Mouse (Mus musculus) cerebellum, adult 2 months (tissue): ENCODE data around the gene Cdkn2c. TPM values are rescaled to one million over a fixed set of nuclear protein-coding genes. Genes with fewer than 3 reads are reported as not detected.

ENCODE experiments used
- DNase-seq, 2 experiments: peaks; one replicate each; pipeline ENCODE4 v3.0.0; 2021
- H3K27ac ChIP-seq: fragments of 200-500 bp; 2 replicates; pipeline ENCODE4 v1.5.1; 2012; ENCODE audit warnings: low read length, control low read depth, inconsistent platforms; ENCODE audit not compliant: insufficient read depth
- H3K27me3 ChIP-seq: fragments of 200-500 bp; 2 replicates; pipeline ENCODE4 v1.6.1; 2012; ENCODE audit warnings: inconsistent platforms, mild to moderate bottlenecking, low read length, moderate library complexity; ENCODE audit not compliant: control insufficient read depth, insufficient read depth
- H3K4me1 ChIP-seq: fragments of 200-500 bp; 2 replicates; pipeline ENCODE4 v1.6.1; 2011; ENCODE audit warnings: low read length; ENCODE audit not compliant: control insufficient read depth, insufficient read depth
- H3K4me3 ChIP-seq: fragments of 200-500 bp; replicated peaks from 2 replicates; pipeline ENCODE3; 2011; ENCODE audit warnings: mild to moderate bottlenecking, low read depth, low read length, control low read depth; ENCODE audit not compliant: insufficient read depth
- CTCF ChIP-seq: fragments of 200-500 bp; IDR thresholded peaks from 2 replicates; pipeline ENCODE4 v1.5.1; 2011; ENCODE audit warnings: low read depth, mild to moderate bottlenecking, control low read depth, low read length, moderate library complexity, borderline replicate concordance; ENCODE audit not compliant: insufficient read depth
- POLR2A ChIP-seq: fragments of 200-500 bp; IDR thresholded peaks from 2 replicates; pipeline ENCODE4 v1.6.1; 2011; ENCODE audit warnings: low read length, control low read depth, borderline replicate concordance; ENCODE audit not compliant: insufficient read depth
- WGBS: fragments of 180-500 bp; shearing (Covaris S2); methylation state at CpG from one replicate; pipeline ENCODE4 v1.1.7; 2018; 5-methylcytosine and 5-hydroxymethylcytosine counted together
- polyA plus RNA-seq: library from polyadenylated mRNA; depleted of rRNA; stranded (reverse); fragments of >200 nt; gene quantifications from 2 replicates; pipeline ENCODE4 v1.2.3, GENCODE M21; 2012

Gene Cdkn2c
- polyA plus RNA-seq, 1 experiment = 2.9 TPM

DNA sequence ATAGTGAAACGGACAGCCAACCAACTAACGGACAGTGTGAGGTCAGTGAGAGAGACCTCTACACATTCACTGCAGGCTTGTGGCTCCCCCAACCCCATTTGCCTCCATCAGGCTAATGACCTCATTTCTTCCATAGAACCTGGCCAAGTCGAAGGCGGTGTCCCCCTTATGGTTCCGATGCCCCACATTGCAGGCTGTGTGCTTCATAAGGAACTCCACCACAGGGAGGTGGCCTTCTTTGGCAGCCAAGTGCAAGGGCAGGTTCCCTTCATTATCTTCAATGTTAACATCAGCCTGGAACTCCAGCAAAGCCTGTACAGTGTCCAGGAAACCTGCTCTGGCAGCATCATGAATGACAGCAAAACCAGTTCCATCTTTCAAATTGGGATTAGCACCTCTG is 5.8 kb downstream of the Cdkn2c start:
- no peaks in the 10 kb centered on the region; the same call in 1 of the 2 replicates for H3K27me3 ChIP-seq
- no peak for TF ChIP-seq POLR2A
- TF ChIP-seq CTCF = no peak
- WGBS = 67% methylated on average over 5 of the region's 5 CpGs
- no peak for DNase-seq
- no peaks in the 10 kb centered on the region for H3K4me1 ChIP-seq
- H3K4me3 ChIP-seq = no peak overlapping the region
- no peak overlapping the region for H3K27ac ChIP-seq

DNA sequence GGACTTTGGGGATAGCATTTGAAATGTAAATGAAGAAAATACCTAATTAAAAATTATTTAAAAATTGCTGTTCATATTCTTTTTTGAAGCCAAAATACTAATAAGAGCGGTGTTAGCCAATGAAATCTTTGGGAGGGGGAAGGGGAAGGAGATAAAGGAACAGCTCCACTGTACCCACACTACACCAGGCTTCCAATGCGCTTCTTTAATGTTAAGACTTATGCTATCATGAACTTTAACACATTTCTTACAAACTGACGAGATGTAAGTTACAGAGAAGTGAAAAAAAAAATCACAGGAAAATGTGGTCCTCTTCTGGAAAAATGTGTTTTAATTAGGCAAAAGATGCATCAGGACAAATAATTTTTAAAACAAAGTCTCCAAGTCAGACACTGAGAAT is 6.4 kb downstream of the Cdkn2c start:
- DNase-seq = no peak
- H3K4me1 ChIP-seq = no peaks in the 10 kb centered on the region
- H3K27ac ChIP-seq = no peak overlapping the region
- no peak for TF ChIP-seq CTCF
- TF ChIP-seq POLR2A = no peak
- H3K4me3 ChIP-seq = no peak overlapping the region
- WGBS = 98% methylated on average over 3 of the region's 3 CpGs
- no peaks in the 10 kb centered on the region; the same call in 1 of the 2 replicates for H3K27me3 ChIP-seq

DNA sequence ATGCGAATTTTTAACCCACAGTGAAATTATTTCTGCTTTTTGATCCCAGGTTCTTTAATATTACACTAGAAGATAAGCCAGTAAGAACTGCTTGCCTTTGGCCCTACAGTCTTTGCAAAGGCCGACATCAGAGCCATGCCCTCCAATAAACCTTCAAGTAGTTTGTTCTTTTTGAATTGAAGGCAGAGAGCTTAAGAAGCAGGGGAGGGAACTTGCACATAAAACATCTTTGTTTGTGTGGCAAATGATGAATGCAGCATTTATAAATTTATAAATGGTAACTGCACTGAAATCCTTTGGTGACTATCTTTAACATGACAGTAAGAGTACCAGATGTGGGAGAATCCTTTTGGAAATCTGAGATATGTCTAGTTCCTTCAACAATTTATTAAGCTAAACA is 7.4 kb downstream of the Cdkn2c start:
- H3K27ac ChIP-seq = no peak overlapping the region
- H3K27me3 ChIP-seq = no peaks in the 10 kb centered on the region; the same call in 1 of the 2 replicates
- TF ChIP-seq POLR2A (no peak), CTCF (no peak)
- no peak for DNase-seq
- H3K4me1 ChIP-seq = no peaks in the 10 kb centered on the region
- 94% methylated on average over 2 of the region's 2 CpGs for WGBS
- H3K4me3 ChIP-seq = no peak overlapping the region

DNA sequence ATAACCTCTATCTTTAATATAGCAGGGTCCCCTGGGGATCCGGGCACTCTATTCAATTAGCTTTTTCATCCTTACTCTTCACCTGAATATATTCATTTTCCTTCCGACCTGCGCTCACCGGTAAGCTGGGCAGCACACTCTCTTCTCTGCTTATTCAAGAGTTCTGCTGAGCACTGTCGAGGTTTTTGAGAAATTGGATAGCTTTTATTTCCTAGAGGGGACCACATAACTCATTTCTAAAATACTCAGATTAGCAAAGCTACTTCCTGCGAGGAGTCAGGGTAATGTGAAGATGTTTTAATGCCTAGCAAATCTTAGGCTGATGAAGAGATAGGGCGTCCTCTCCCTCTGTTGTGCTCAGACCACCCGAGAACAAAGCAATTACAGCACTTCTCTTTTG is 8.2 kb downstream of the Cdkn2c start:
- no peak overlapping the region for H3K27ac ChIP-seq
- WGBS = 83% methylated on average over 8 of the region's 8 CpGs
- no peak for DNase-seq
- H3K27me3 ChIP-seq = no peaks in the 10 kb centered on the region; the same call in 1 of the 2 replicates
- TF ChIP-seq CTCF (no peak), POLR2A (no peak)
- no peak overlapping the region for H3K4me3 ChIP-seq
- no peaks in the 10 kb centered on the region for H3K4me1 ChIP-seq

DNA sequence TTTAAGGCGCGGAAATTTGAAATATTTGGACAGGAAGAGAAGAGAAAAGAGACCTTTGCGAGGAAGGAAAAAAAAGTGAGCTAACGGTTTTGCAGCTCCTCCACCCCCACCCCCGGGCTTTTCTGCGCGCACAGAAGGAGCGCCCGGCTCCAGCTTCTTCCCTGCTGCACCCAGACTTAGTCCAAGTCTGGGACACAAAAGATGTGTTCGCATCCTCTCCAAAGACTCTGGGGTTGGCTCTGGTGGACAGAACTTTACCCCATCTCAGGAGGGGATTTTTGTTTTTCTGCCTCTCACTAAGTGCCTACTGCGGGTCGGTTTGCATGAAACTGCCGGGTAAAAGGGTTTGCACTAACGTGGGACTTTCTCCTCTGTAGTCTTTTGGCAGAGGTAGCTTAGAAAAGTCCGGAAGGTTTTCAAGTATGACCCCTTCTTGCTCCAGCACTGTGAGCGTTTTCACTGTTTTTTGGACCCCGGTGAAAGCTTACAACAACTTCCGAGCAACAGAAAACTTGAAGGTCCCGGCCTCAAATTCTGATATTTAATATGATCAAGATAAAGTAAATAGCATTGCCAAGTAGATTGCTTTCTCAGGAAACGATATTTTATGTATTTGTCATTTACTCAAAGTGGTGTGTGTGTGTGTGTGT is 9.0 kb downstream of the Cdkn2c start:
- Histone ChIP-seq H3K27ac (no peak overlapping the region), H3K27me3 (no peaks in the 10 kb centered on the region; the same call in 1 of the 2 replicates), H3K4me3 (peak overlapping the region; percentile 58), H3K4me1 (no peaks in the 10 kb centered on the region)
- TF ChIP-seq POLR2A (no peak), CTCF (no peak)
- 14% methylated on average over 20 of the region's 20 CpGs for WGBS
- DNase-seq = no peak

DNA sequence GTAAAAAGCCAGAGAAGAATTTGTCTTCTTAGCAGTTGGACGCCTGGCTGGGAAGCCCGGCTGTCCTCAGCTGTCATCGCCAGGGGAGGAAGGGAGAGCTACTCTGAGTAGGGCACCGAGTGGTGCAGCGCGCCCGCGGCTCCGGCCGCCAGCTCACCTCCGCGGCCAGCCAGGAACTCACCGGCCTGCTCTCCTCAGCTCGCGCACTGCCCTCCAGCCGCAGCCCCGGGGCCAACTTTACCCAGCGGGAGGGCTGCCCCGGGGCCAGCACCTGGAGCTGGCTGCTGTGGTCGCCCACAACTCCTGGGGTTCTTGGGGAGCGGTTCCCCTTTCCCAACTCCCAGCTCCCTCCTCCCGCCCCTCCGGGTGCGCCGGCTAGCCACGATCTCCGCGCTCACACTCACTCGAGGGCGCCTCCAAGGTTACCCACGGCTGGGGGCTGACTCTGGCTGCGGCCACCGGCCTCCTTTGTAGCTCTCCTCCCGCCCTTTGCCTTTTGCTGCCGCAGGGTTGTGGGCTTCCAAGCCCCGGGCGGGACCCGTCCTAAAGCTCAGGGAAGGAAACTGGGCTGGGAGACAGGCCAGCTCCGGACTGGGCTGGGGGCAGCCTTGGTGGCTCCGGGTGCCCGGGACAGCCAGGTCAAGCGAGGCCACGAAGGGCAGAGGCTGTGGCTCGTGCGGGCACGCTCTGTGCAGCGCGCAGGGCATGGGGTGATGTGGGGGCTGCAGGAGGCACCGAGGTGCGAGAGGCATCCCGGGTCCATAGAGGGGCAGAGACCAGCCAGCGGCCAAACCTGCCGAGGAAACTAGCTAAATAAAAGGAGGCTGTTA is 9.8 kb downstream of the Cdkn2c start:
- H3K4me1 ChIP-seq = no peaks in the 10 kb centered on the region
- H3K4me3 ChIP-seq = peak overlapping the region; percentile 58
- H3K27ac ChIP-seq = no peak overlapping the region
- TF ChIP-seq CTCF = no peak
- TF ChIP-seq POLR2A = no peak
- H3K27me3 ChIP-seq = no peaks in the 10 kb centered on the region; the same call in 1 of the 2 replicates
- DNase-seq = peak; percentile 50 to 61
- WGBS = under 1% methylated on average over 53 of the region's 53 CpGs

DNA sequence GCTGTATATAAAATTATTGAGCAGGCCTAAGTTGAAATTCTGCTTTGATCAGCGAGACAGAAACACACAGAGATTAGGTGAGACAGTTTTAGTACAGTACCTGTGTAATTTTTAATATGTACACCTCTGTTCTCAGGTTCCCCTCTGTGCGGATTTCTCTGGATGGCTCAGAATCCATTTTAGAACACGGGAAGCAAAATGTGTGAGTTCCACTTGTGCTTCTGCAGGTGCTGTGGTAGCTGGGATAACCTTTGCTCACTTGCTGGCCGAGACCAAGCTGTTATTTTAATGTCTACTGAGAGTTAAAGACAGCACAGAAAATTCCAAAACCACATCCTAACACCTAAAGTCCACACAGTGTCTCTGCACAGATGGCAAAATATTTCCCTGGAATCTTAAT is 10.7 kb downstream of the Cdkn2c start:
- Histone ChIP-seq H3K27ac (no peak overlapping the region), H3K27me3 (no peaks in the 10 kb centered on the region; the same call in 1 of the 2 replicates), H3K4me1 (no peaks in the 10 kb centered on the region), H3K4me3 (no peak overlapping the region)
- no peak for DNase-seq
- TF ChIP-seq CTCF (no peak), POLR2A (no peak)
- WGBS = 88% methylated on average over 4 of the region's 4 CpGs

DNA sequence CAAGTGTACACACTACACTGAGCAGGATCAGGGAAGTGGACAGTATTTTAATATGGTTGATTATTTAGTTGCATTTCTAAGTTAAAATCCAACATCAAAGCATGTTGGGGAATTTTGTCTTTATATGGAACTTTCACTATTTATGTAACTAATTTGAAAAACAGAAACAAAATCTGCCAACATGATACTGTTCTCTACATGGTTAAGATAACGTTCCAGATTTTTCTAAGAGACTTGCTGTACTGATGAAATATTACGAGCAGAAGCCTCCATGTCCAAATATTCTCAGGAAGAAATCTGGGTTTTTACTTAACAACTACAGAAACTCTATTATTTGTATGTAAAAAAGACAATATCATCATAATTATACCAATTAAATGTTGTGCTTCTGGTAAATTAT is 11.3 kb downstream of the Cdkn2c start:
- no peaks in the 10 kb centered on the region for H3K4me1 ChIP-seq
- no peak overlapping the region for H3K4me3 ChIP-seq
- TF ChIP-seq CTCF = no peak
- no peak for TF ChIP-seq POLR2A
- H3K27ac ChIP-seq = no peak overlapping the region
- H3K27me3 ChIP-seq = no peaks in the 10 kb centered on the region; the same call in 1 of the 2 replicates
- 97% methylated on average over 2 of the region's 2 CpGs for WGBS
- DNase-seq = no peak
